Mouse (Mus musculus): ENCODE measurements around the gene Vmn2r56. TPM values are rescaled to one million over a fixed set of nuclear protein-coding genes. Genes with fewer than 3 reads are reported as not detected.

The Vmn2r56 gene
- polyA plus RNA-seq, 1 experiment = not detected

Other genes with a start within 250 kb of the Vmn2r56 start
- not detected in 2 replicates for gene 2900092C05Rik, start 222.5 kb downstream of the Vmn2r56 start, polyA plus RNA-seq (2012; rRNA removed)
- gene Vmn2r53, start 126.2 kb downstream of the Vmn2r56 start, polyA plus RNA-seq (2012; rRNA removed) = not detected in 2 replicates
- not detected in 2 replicates for gene Vmn2r54, start 94.7 kb downstream of the Vmn2r56 start, polyA plus RNA-seq (2012; rRNA removed)
- not detected in 2 replicates for gene Vmn2r55, start 50.0 kb downstream of the Vmn2r56 start, polyA plus RNA-seq (2012; rRNA removed)
- 0.59 and 0.88 TPM in 2 replicates for gene Zscan18, start 68.6 kb upstream of the Vmn2r56 start, polyA plus RNA-seq (2012; rRNA removed)
- gene Zfp329, start 83.9 kb upstream of the Vmn2r56 start, polyA plus RNA-seq (2012; rRNA removed) = 1.1 and 1.7 TPM in 2 replicates
- 7.7 and 9.4 TPM in 2 replicates for gene Zfp110, start 99.8 kb upstream of the Vmn2r56 start, polyA plus RNA-seq (2012; rRNA removed)
- 1.3 and 1.4 TPM in 2 replicates for gene Zfp128, start 146.2 kb upstream of the Vmn2r56 start, polyA plus RNA-seq (2012; rRNA removed)
- 11.6 and 12.5 TPM in 2 replicates for gene Zscan22, start 162.8 kb upstream of the Vmn2r56 start, polyA plus RNA-seq (2012; rRNA removed)
- 1,384 and 1,441 TPM in 2 replicates for gene Rps5, start 187.3 kb upstream of the Vmn2r56 start, polyA plus RNA-seq (2012; rRNA removed)
- gene Rnf225, start 192.4 kb upstream of the Vmn2r56 start, polyA plus RNA-seq (2012; rRNA removed) = 0.08 and 0.11 TPM in 2 replicates
- 4.8 and 5.9 TPM in 2 replicates for gene Zfp324, start 230.8 kb upstream of the Vmn2r56 start, polyA plus RNA-seq (2012; rRNA removed)
- gene Zfp446, start 242.8 kb upstream of the Vmn2r56 start, polyA plus RNA-seq (2012; rRNA removed) = 5.4 and 6.2 TPM in 2 replicates

Data from kidney, adult 2 months (tissue).